Comparison of ENCODE assay signal across 8 mouse cellular contexts in the genomic region with DNA sequence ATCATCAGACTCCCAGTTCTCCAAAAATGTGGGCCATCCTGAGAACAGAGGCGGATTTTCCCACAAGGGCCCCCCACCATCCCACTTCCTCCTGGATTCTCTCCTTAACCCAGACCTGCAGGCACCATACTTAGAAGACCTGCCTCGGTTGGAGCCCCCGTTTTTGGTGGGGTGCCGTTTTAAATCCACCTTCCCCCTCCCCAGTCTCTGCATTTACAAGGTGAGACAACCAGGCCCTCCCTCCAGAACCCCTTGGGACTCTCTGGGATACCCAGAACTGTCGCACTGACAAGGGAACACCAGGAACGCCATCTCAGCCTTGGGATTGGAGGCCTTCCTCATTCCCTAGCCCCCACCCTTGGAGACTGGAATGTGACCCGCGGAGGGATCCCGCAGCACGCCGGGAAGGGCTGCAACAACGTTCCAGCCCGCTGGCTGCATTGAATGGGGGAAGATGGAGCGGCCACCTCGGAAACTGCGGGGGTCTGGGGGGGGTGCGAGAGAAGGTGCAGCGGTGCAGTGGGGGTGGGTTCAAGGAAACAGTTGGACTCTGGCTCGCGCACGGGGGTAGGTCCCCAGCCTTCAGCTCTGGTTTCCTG. TPM values are rescaled to one million over a fixed set of nuclear protein-coding genes. Genes with fewer than 3 reads are reported as not detected.
DNase-seq lines count a peak whose midpoint lies in the region; ATAC-seq lines count a peak whose summit lies in the region.

No protein-coding gene starts in this region.

- H3K27ac ChIP-seq in forebrain, embryonic 15.5 days (replicated peaks): no peak overlapping the region
- no peak overlapping the region for H3K27ac ChIP-seq in limb, embryonic 13.5 days
- H3K27ac ChIP-seq in stomach, embryonic 14.5 days (ENCODE audit: low read length): peak overlapping the region; percentile 48; the same call in 1 of the 2 replicates

- peak; percentile 55 to 58 for DNase-seq in cerebellum, postnatal 10 days
- no peak for DNase-seq in cerebellum, adult 11 months
- peak; percentile 71 for DNase-seq in ES-CJ7 (ENCODE audit: low read depth, low spot score)
- DNase-seq in left cerebral cortex, adult 9 months (ENCODE audit: low spot score in 2 of 2): no peak
- DNase-seq in layer of hippocampus, adult 9-11 months: no peak

- H3K9me3 ChIP-seq in forebrain, embryonic 15.5 days: no peaks in the 10 kb centered on the region
- no peaks in the 10 kb centered on the region for H3K9me3 ChIP-seq in limb, embryonic 13.5 days
- H3K9me3 ChIP-seq in stomach, embryonic 14.5 days (ENCODE audit: control insufficient read depth, low read depth, low read length): no peaks in the 10 kb centered on the region

- no peaks in the 10 kb centered on the region for H3K27me3 ChIP-seq in forebrain, embryonic 15.5 days
- H3K27me3 ChIP-seq in limb, embryonic 13.5 days: no peaks in the 10 kb centered on the region
- H3K27me3 ChIP-seq in stomach, embryonic 14.5 days (ENCODE audit: control insufficient read depth, insufficient read depth, low read length): no peaks in the 10 kb centered on the region

- WGBS in forebrain, embryonic 15.5 days: 6% methylated on average over 21 of the region's 21 CpGs
- WGBS in limb, embryonic 13.5 days: 7% methylated on average over 21 of the region's 21 CpGs
- WGBS in stomach, embryonic 14.5 days: 8% methylated on average over 21 of the region's 21 CpGs

- H3K36me3 ChIP-seq in forebrain, embryonic 15.5 days: no peaks in the 10 kb centered on the region
- no peaks in the 10 kb centered on the region for H3K36me3 ChIP-seq in limb, embryonic 13.5 days
- no peaks in the 10 kb centered on the region for H3K36me3 ChIP-seq in stomach, embryonic 14.5 days (ENCODE audit: control insufficient read depth, insufficient read depth, low read length)

- H3K9ac ChIP-seq in forebrain, embryonic 15.5 days (replicated peaks): peak overlapping the region; percentile 51; the same call in 1 of the 2 replicates
- peak overlapping the region; percentile 79 for H3K9ac ChIP-seq in limb, embryonic 13.5 days
- H3K9ac ChIP-seq in stomach, embryonic 14.5 days (replicated peaks; ENCODE audit: low read depth, low read length): peak overlapping the region; percentile 65

- peak overlapping the region; percentile 93 for H3K4me2 ChIP-seq in forebrain, embryonic 15.5 days (replicated peaks)
- peak overlapping the region; percentile 94 for H3K4me2 ChIP-seq in limb, embryonic 13.5 days (replicated peaks)
- peak overlapping the region; percentile 96 for H3K4me2 ChIP-seq in stomach, embryonic 14.5 days (replicated peaks; ENCODE audit: low read depth, low read length)

- no peak for ATAC-seq in forebrain, embryonic 15.5 days (replicated peaks)
- ATAC-seq in limb, embryonic 13.5 days (ENCODE audit: low FRiP score, low read depth): no peak
- no peak for ATAC-seq in stomach, embryonic 14.5 days (ENCODE audit: insufficient number of reproducible peaks, insufficient read depth, low FRiP score, low read depth)

- peaks cover 18% of the 10 kb centered on the region for H3K4me1 ChIP-seq in forebrain, embryonic 15.5 days
- H3K4me1 ChIP-seq in limb, embryonic 13.5 days: peaks cover 60% of the 10 kb centered on the region
- H3K4me1 ChIP-seq in stomach, embryonic 14.5 days (ENCODE audit: control insufficient read depth, insufficient read depth, low read length): peaks cover 18% of the 10 kb centered on the region

- peak overlapping the region; percentile 59 for H3K4me3 ChIP-seq in forebrain, embryonic 15.5 days
- H3K4me3 ChIP-seq in limb, embryonic 13.5 days: peak overlapping the region; percentile 78
- H3K4me3 ChIP-seq in stomach, embryonic 14.5 days (ENCODE audit: low read depth, low read length): peak overlapping the region; percentile 80

RNA-seq across cellular contexts. Expression of a gene that starts 23.3 kb away (rescaled TPM):
- polyA plus RNA-seq in forebrain, embryonic 15.5 days (2015; fragmentation: Nextera tagmentation; extraction: Ambion mirVana): 4.1 and 4.5 TPM in 2 replicates
- polyA plus RNA-seq in limb, embryonic 13.5 days (2015; fragmentation: Nextera tagmentation; extraction: Ambion mirVana): 6.1 and 7.9 TPM in 2 replicates
- 6.8 and 8.0 TPM in 2 replicates for polyA plus RNA-seq in stomach, embryonic 14.5 days (2014; fragmentation: Nextera tagmentation; extraction: Ambion mirVana)

RNA-seq across cellular contexts. Expression of a gene that starts 48.4 kb away (rescaled TPM):
- 106 and 115 TPM in 2 replicates for polyA plus RNA-seq in forebrain, embryonic 15.5 days (2015; fragmentation: Nextera tagmentation; extraction: Ambion mirVana)
- polyA plus RNA-seq in limb, embryonic 13.5 days (2015; fragmentation: Nextera tagmentation; extraction: Ambion mirVana): 79.1 and 80.4 TPM in 2 replicates
- polyA plus RNA-seq in stomach, embryonic 14.5 days (2014; fragmentation: Nextera tagmentation; extraction: Ambion mirVana): 81.6 and 84.6 TPM in 2 replicates

RNA-seq across cellular contexts. Expression of a gene that starts 48.4 kb away (rescaled TPM):
- 15.3 and 17.2 TPM in 2 replicates for polyA plus RNA-seq in forebrain, embryonic 15.5 days (2015; fragmentation: Nextera tagmentation; extraction: Ambion mirVana)
- 25.6 and 30.1 TPM in 2 replicates for polyA plus RNA-seq in limb, embryonic 13.5 days (2015; fragmentation: Nextera tagmentation; extraction: Ambion mirVana)
- 18.2 and 20.3 TPM in 2 replicates for polyA plus RNA-seq in stomach, embryonic 14.5 days (2014; fragmentation: Nextera tagmentation; extraction: Ambion mirVana)

RNA-seq across cellular contexts. Expression of a gene that starts 49.5 kb away (rescaled TPM):
- 0.13 and 0.36 TPM in 2 replicates for polyA plus RNA-seq in forebrain, embryonic 15.5 days (2015; fragmentation: Nextera tagmentation; extraction: Ambion mirVana)
- polyA plus RNA-seq in limb, embryonic 13.5 days (2015; fragmentation: Nextera tagmentation; extraction: Ambion mirVana): 3.3 TPM in 2 replicates
- 1.7 and 1.9 TPM in 2 replicates for polyA plus RNA-seq in stomach, embryonic 14.5 days (2014; fragmentation: Nextera tagmentation; extraction: Ambion mirVana)

Comparison
In these comparisons a context has a peak if more than half of its experiments do, and no peak if none do; other contexts are left out.
1. DNase-seq: peak in cerebellum, postnatal 10 days (2 of 2) and ES-CJ7 (single experiment); none in cerebellum, adult 11 months (single experiment), left cerebral cortex, adult 9 months (0 of 2) and layer of hippocampus, adult 9-11 months (single experiment).
2. Peak in every context shown above with its lines, with median percentiles within 50 percentile points of each other: H3K4me2 ChIP-seq, H3K4me3 ChIP-seq and H3K9ac ChIP-seq.